Mouse (Mus musculus): Measurements from ENCODE around the gene Mknk2.
"Not testable (repeated sequence)": the region's sequence is repeated elsewhere in the genome, so short reads cannot be mapped to it uniquely, and the experiment has no call there.

Gene Mknk2

DNA sequence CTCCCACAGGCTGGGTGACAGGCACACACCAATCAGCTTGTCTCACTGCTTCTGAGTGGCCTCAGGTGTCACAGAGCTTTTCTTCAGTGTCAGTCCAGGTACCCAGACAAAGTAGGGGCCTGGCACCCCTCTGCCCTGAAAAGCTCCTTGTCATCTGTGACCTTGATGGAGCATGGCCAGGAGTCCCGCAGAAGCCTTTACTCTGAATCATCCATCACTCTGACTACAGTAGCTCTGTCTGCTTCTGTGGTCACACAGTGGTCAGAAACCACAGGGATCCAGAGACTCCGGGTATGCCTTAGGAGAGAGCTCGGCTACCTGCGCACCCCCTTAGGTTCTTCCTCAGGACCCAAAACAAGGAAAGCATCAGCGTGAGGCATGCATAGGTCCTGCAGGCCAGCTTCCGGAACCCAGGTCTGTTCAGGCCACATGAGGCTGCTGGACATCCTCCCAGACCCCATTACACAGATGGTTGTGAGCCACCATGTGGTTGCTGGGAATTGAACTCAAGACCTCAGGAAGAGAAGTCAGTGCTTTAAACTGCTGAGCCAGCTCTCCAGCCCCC lies 24.7 kb downstream of the Mknk2 start:
- in situ Hi-C loops (cut with MboI): no loop called here

DNA sequence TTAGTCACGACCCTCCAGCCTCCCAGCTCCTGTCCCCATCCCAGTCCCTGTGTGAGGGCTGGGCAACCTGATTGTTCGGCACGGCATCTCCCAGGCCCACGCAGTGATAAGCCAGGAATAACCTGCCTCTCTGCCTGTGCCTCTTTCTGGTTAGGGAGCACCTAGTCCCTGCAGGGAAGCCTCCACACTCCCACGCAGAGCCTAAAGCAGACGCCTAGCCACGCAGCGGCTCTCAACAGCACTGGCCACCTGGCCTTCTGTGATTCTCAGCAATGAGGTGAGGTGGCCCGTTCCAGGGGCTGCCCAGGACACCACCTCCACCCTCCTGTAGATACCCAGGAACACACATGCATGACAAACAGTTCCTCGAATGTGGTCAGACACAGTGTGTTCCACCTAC lies 27.5 kb downstream of the Mknk2 start:
- in situ Hi-C loops (cut with MboI): no loop called here

DNA sequence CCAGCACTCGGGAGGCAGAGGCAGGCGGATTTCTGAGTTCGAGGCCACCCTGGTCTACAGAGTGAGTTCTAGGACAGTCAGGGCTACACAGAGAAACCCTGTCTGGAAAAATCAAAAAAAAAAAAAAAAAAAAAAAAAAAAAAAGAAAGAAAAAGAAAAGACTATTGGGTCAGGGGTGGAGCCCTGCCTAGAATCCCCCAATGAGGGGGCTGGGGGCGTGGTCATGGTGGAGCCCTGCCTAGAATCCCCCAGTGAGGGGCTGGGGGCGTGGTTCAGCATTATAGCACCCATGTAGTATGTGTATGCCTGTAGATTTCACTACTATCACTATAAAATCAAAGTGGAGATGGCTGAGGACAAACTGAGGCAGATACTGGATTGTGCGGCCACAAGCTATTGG lies 28.0 kb downstream of the Mknk2 start:
- in situ Hi-C loops (cut with MboI): not testable (repeated sequence)

DNA sequence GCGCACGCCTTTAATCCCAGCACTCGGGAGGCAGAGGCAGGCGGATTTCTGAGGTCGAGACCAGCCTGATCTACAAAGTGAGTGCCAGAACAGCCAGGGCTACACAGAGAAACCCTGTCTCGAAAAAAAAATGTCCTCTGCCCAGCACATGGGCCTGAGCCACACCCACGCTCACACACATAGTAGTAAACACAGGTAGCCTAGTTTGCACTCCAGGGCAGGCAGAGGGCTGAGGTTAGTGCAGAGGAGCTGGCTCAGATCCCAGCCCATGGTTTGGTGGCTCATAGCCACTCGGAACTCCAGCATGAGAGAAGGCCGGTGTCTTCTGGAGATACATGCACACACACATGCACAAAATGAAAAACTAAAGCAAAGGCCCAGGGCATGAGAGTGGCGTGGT lies 31.0 kb downstream of the Mknk2 start:
- in situ Hi-C loops (cut with MboI): no loop called here

DNA sequence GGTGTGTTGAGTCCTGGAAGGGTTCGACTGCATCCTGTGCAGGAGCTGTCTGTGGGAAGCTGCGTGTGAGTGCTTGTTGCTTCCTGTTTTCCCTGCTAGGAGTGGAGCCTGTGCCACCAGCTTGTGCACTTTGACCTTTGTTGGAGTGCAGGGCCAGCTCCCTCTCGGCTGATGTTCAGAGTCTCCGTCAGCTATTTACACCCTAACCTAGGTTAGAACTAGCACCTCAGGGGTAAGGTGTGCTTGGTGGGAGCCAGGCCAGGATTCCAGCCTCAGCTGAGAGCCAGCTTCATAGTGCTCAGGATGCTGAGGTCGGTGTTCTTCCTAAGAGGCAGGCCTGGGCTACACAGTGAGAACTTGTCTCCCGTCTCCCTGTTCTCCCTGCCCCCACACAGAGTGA lies 42.6 kb downstream of the Mknk2 start:
- in situ Hi-C loops (cut with MboI): no loop called here

DNA sequence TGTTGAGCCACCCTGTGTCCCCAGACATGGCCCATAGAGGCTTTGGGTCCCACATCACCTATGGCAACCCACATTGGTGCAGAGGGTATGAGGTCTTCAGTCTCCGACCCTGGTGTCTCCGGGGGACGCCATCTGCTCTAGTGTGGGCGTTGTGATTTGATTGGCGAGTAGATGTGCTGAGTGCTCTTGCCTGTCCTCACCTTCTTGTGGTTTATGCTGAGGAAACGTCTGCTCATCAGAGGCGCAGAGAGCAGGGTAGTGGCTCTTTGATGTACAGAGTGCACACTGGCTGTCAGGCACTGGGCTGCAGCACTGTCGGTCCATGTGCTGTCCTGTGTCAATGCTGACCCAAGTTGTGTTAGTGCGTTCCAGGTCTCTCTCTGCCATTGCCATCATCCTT lies 49.0 kb downstream of the Mknk2 start:
- in situ Hi-C loops (cut with MboI): no loop called here

DNA sequence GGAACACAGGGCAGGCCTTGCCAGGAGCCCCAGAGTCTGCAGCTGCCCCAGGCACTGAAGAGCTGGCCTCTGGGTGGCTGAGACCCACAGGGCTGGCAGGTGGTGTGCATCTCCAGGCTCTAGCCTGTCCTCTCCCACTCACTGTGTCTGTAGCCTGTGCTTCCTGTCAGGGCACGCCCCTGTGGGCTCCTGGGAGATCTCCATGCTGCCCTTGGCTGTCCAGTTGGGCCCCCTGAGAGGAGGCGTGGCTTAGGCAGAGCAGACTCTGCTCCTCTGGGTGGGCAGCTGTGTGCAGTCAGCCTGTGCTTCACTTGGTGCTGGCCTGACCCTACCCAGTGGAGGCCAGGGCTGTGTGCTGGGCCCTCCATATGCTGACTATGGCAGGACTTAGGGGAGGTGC lies 50.2 kb downstream of the Mknk2 start:
- in situ Hi-C loops (cut with MboI): no loop called here

DNA sequence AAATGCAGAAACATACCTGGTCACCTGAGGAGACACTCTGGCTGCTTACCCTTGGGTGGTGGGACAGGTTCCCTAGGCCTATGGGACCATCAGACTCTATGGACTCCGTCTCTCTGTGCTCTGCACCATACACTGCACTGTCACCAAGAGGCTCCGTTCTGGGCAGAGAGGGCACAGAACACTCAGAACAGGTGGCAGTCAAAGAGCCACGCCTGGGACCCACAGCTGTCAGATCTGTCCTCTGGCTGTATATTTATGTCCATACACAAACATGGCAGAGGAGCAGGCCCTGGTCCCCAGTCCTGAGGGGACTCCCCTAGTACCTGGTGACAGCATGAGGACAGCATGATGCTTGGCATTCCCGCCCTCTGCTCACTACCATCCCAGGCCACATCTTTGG lies 52.1 kb downstream of the Mknk2 start:
- in situ Hi-C loops (cut with MboI): no loop called here

DNA sequence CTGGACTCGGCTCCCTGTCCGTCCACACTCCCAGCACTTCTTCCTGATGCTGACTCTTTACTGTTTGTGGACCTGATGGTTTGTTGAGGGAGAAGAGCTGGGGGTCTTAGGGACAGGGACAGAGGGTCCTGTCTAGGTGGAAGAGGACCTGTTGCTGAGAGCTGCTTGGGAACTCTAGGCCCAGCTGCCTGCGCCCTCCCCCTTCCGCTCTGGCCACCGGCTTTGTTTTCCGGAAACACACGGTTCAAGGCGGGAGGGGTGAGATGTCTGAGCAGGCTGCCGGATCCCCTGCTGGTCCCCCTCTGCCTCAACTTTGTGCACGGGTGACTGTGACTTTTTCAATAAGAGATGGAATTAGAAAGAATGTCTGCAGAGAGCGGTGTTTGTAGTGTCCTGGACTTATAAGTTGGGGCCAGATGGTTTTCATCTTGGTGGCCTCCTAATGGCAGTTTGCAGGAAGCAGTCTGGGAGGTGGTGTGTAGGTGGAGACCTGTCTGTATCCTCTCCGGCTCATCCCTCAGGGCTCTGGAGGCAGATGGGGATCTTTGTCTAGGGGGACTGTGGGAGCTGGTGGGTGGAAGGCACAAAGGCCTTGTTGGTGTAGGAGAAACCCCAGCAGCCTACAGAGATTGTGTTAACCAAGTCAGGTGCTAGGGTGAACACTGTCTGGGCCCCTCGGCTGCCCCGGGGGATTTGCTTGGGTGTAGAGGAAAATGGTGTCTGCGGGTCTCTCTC lies 54.3 kb downstream of the Mknk2 start:
- in situ Hi-C loops (cut with MboI): no loop called here

DNA sequence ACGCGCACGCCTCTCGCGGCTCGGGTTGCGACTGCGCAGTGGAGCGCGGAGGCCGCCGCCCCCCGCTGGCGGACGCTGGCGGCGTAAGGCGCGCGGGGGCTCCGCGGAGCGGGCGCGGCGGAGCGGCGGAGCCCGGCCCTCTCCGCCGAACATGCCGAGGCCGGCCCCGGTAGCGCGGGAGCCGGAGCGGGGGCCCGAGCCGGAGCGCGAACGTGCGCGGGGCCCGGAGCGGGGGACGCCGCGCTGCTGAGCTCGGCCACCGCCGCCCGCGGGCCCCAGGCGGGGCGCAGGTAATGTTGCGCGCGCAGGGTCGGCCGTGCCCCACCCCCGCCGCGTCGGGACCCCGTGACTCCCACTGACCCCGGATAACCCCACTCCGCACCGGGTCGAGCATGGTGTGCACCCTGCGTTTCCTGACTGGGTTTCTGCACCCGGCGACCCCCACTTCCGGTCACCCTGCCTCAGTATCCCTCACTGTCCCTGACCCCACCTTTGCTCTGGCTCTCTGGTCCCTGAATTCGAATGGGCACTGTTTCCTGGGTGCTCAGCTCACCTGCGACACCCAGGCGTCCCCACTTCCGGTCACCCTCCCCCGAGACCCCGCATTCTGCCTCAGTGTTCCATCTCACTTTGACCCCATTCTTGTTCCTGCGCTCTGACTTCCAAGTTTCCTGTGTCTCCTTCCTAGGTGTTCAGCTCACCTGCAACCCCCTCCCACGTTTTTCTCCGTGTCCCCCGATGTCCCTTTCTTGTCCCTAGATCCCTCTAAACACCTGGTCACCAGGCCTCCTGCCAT lies 55.1 kb downstream of the Mknk2 start, which contains the start of gene Csnk1g2:
Gene Csnk1g2, plus strand, starts transcription at position 178 of the 796 bp plus-strand sequence.
- in situ Hi-C loops (cut with MboI): no loop called here

DNA sequence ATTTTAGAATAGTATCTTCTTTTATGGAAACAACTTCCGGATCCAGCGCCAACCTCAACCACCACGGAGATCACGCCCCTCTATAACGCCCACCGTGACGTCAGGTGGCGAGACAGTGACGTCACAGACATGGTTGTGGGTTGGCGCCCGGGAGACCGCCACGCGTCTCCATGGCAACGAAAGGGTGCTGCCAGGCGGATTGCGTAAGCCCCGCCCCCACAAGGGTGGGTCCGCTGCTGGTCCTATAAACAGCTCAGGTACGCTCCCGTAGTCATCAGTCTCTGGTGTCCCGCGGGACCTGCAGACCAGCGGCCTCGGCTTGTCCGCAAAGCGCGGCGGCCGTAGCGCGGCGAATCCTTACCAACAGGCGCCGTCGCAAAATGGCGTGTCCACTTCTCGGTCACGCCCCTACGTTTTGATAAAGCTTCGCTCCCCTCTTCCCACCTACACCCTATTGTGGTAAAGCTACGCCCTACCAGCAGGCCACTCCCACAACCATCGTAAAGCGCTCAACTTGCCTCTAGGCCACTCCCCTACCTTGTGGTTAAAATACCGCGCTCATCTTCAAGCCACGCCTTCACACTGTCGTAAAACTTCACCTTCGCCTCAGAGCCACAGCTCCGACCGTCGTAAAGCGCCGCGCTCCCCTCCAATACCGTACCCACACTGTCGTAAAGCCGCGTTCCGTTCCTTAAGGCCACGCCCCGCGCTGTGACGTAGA lies 55.8 kb downstream of the Mknk2 start:
- in situ Hi-C loops (cut with MboI): no loop called here

DNA sequence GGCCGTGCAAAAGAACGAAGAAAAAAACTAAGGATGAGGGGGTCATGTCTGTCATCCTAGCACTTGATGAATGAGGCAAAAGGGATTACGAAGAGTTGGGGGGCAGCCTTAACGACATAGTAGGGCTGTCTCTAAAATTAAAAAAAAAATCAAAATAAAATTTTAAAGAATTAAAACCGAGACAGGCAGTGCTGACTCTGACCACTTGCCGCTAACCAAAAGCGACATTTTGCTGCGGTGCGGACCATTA lies 56.3 kb downstream of the Mknk2 start:
- in situ Hi-C loops (cut with MboI): no loop called here

DNA sequence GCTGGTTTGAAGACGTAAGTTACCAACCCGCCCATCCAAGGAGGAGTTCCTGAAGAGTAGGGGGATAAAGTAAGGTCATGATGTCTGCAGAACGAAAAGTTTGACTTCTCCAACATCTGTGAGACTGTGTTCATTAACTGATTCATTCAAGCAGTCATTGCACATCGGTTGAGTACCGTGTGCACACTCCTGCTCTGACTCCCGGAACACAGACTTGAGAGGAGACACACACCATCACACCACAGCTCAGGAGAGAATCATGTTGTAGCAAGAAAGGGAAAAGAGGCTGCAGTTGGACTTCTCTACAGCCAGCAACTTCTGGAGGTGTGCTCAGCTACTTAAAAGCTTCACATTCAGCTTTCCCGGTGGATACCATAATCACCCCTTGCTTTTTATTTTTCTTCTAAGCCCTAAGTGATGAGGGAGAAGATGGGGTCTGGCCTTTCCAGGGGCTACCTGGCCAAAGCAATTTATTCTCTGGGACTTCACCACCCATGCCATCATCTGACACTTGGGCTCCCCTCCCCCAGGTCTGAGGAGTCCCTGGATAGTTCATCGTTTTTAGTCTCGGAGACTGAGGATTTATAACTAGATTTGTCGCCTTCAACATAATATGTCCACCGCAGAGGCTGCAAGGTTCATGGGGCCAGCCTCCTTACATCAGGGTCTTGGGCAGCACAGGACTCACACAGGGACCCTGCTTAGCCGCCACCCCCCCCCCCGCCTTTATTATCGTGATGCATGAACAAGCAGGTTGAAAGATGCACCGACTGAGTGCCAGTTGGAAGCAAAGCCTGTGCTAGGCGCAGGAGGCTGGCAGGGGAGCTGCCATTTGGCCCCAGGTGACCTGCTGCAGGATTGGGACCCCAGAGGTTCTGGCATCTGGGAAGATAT lies 56.9 kb downstream of the Mknk2 start:
- in situ Hi-C loops (cut with MboI): no loop called here

DNA sequence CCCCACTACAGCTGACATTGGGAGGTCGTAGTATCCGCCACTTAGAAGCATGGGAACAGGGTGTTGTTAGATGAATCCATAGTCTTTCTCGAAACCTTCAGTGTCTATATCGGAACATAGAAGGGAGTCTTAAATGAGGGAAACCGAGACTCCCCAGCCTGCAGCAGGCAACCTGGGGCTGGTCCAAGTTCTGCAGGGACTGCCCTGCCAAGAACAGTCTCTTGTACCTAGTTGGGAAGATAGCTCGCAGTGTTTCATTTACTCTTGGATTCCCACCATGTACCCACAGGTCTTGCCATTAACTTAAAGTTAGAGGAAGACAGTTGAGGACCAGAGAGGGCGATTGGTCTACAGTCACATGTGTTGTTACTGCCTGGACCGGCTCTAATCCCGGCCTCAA lies 57.5 kb downstream of the Mknk2 start:
- in situ Hi-C loops (cut with MboI): no loop called here

DNA sequence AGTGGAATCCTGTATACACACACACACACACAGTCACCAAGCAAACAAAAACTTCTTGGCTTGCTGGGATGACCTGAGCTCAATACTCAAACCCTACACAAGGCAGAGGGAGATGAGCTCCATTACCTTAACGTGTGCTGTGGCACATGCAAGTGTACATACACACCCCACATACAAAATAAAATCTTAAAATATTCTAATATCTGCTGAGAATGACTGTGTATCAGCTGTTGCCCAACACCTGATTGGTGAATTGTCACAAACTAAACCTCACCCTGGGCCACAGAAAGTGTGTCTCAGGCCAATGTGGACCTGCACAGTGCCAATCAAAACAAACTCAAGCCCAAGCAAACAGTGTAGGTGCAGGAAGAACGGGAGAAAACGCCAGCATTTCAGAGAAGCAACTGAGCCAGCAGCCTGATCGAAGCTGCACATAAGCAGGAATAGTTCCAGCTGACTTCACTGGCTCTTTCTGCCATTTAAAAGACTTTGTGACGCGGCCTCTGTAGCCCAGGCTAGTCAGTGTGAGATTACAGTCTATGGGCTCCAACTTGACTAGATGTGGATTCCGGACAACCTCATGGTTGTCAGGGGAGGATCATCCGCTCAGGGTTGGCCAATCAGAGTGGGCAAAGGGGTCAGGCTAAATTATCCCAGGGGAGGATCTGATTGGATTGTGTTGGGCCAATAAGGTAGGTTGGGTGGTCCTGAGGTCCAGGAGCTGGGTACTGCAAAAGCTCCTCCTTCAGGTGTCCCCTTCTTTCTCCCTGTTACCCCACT lies 58.3 kb downstream of the Mknk2 start:
- in situ Hi-C loops (cut with MboI): loop anchor here (5.0 kb wide), 1 partner anchor 37 kb away; no protein-coding TSS in a partner anchor

DNA sequence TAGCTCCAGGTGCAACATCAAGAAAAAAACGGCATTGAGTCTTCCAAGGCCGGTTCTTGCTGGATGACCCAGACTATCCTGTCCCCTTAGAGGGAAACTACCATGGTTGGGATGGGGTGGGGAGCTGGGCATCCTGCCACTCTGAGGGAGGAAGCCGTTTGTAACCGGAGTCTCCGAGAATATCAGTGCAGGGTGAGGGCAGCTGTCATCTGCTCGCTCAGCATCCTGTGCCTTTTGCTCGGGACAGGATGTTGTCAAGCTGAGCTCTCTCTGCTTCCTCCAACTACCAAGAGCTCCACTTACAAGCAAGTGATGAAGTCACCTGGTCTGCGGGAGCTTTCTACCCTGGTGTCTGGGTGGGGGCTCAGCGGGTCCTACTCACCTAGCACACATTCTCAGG lies 59.7 kb downstream of the Mknk2 start:
- in situ Hi-C loops (cut with MboI): loop anchor here (5.0 kb wide), 1 partner anchor 36 kb away; no protein-coding TSS in a partner anchor
